Mouse (Mus musculus): ENCODE measurements at regions not wholly inside any gene's neighbourhood (a gene's known extent, or its start where the extent isn't known, plus 50 kb on each side); places are given as distances from the start of the nearest gene placed in this dataset.

DNA sequence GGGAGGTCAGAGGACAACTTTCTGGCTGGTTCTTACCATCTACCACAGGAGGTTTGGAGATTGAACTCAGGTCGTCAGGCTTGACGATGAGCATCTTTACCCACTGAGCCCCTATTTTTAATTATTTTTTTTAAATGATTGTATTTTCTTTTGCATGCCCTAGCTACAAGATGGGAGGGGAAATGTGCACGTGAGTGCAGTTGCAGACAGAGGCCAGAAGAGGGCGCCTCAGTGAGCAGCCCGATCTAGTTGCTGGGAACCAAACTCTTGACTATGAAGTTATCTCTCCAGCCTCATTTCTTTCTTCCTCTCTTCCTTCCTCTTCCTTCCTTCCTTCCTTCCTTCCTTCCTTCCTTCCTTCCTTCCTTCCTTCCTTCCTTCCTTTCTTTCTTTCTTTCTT, 537.3 kb upstream of the Adam5 start:
- no peaks in the 10 kb centered on the region for H3K36me3 ChIP-seq
- H3K4me2 ChIP-seq (replicated peaks), result no peak overlapping the region
- no peaks in the 10 kb centered on the region for H3K4me1 ChIP-seq (replicated peaks)
- 90% methylated on average over 5 of the region's 5 CpGs for WGBS
- ATAC-seq, result no peak
- no peak overlapping the region for H3K4me3 ChIP-seq (replicated peaks)
- no peak overlapping the region for H3K9ac ChIP-seq (replicated peaks)
- no peaks in the 10 kb centered on the region for H3K27me3 ChIP-seq
- H3K27ac ChIP-seq, result no peak overlapping the region
- no peaks in the 10 kb centered on the region for H3K9me3 ChIP-seq

DNA sequence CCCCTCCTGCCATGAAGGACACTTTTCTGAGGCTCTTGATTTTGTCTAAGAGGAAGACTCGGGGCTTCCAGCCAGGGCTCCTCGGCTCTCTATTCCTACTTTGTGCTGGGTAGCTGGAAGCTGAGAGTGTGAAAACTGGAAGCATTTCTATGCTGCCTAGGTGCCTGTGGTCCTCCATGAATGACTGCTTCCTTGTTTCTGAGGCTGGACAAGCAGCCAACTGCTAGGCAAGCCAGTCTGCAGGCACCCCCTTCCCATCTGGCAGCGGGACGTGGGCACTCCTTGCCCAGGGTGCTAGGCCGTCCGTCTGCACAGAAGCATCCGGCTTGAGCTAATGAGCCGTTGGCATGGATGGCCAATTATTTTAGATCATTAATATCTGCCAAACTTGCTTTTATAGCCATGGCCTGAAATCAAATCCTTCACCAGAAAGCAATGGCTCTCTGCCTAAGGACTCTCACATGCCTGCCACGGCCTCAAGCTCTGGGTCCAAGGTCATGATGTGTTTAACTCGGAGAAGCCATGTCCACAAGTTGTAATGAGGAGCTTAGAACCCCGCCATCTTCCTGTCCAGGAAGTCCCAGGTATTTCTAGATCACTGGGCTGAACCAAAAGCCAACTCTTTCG, 534.5 kb upstream of the Adam5 start:
- no peak for ATAC-seq
- Histone ChIP-seq H3K4me2 (replicated peaks) (no peak overlapping the region), H3K9ac (replicated peaks) (no peak overlapping the region), H3K4me1 (replicated peaks) (peaks cover 8% of the 10 kb centered on the region), H3K27me3 (peaks cover 12% of the 10 kb centered on the region), H3K27ac (no peak overlapping the region), H3K36me3 (no peaks in the 10 kb centered on the region), H3K9me3 (no peaks in the 10 kb centered on the region), H3K4me3 (replicated peaks) (no peak overlapping the region)
- 92% methylated on average over 12 of the region's 12 CpGs for WGBS

DNA sequence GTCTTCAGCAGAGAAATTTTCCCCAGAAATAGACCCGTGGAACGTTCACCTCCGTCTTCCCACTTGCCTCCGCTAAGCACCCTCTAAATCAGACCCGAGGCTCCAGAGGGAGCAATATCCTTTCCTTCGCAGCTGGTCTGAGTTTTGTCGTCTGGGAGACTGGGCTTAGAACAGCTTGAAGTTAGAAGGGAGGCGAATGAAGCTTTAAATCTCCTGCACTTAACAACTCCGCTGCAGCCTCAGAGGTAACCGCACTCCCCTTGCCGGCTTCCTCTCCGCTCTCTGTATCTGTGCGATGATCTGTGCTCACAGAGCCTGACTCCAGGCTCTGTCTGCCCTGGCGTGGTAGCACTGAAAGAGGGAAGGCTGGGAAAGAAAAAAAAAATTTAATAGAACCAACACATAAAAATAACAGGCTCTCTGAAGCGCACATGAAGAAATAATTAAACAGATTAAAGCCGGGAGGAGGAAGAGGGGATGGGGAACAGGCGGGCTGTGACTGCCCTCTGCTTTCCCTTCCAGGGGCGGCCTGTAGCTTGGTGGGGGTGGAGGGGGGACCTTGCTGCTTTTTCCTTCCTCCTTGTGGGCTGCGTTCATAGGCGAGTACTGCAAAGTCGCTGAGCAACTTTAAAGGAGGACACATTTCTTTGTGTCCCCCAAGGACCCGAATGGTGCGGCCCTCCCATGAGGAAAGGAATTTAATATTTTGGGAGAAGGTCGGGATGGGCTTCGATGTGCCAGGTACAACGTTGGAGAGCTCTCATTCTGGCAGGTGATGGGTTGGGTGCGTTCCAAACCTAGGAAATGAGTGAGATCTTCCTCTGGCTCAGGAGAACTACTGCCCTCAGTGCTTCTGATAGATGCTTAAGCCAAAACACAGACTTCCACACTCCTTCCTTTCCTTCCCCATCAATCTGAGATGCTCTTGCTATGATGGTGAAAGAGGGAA, 529.9 kb upstream of the Adam5 start:
- H3K27ac ChIP-seq, result no peak overlapping the region

DNA sequence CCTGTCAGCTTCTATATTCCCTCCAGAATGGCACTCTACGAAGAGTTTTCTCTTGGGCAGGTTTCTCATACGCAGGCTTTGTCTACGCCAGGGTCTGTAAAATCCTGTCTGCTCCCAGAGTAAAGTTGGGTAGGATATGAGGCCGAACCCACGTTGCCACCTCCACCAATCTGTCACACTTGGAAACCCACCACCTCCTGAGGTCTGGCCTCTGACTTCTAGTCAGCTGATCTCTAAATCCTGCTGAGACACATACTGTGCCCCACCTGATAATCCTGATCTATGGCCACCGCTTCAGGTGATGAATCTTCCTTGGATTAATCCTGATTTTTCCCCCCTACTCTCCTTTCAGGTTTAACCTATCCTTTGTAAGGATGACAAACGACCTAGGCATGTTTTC, 529.2 kb upstream of the Adam5 start:
- Histone ChIP-seq H3K4me3 (replicated peaks) (no peak overlapping the region; the same call in 1 of the 2 replicates), H3K9ac (replicated peaks) (peak overlapping the region; percentile 36; the same call in 1 of the 2 replicates), H3K27ac (no peak overlapping the region), H3K4me1 (replicated peaks) (peaks cover 11% of the 10 kb centered on the region), H3K9me3 (no peaks in the 10 kb centered on the region), H3K36me3 (no peaks in the 10 kb centered on the region), H3K4me2 (replicated peaks) (peak overlapping the region; percentile 45), H3K27me3 (peaks cover 25% of the 10 kb centered on the region)
- 44% methylated on average over 7 of the region's 7 CpGs for WGBS
- no peak for ATAC-seq

More for the DNA sequence above, 529.9 kb upstream of the Adam5 start:
- peak overlapping the region; percentile 45 for H3K4me2 ChIP-seq (replicated peaks)
- no peaks in the 10 kb centered on the region for H3K36me3 ChIP-seq
- peak overlapping the region; percentile 36 for H3K9ac ChIP-seq (replicated peaks)
- H3K4me3 ChIP-seq (replicated peaks), result peak overlapping the region; percentile 20
- ATAC-seq, result no peak
- H3K27me3 ChIP-seq, result peaks cover 25% of the 10 kb centered on the region
- H3K4me1 ChIP-seq (replicated peaks), result peaks cover 11% of the 10 kb centered on the region
- no peaks in the 10 kb centered on the region for H3K9me3 ChIP-seq
- 9% methylated on average over 27 of the region's 27 CpGs for WGBS

DNA sequence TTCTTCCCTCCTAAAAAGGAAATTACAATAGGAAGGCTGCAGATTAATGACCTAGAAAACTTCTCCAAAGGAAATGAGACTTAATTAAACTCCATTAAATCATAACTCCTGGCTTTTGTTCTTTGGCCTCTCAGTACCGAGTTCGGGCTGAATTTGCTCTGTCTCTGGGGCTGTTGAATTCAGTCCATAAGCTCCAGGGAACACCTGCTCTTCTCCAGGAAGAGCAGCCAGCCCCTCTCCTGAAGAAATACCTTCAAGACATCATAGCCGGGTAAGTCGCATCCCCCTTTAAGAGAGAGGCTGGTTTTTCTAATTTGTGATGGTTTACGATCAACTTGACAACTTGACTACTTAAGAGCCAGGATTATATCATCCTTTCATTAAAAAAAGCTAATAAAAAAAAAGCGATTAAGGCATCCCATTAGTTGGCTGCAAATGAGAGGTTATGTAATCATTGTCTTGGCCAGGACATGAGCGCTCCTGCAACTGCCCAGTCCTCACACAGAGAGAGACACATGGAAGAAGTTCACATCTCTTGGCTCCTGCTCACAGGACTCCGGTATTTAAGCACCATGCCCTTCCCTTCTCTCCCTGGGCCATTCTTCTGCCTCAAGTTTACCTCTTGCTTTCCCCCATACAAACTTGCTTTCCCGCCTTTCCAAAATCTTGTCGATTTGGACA, 524.0 kb upstream of the Adam5 start:
- H3K36me3 ChIP-seq, result no peaks in the 10 kb centered on the region
- ATAC-seq, result no peak
- WGBS, result 93% methylated on average over 10 of the region's 10 CpGs

DNA sequence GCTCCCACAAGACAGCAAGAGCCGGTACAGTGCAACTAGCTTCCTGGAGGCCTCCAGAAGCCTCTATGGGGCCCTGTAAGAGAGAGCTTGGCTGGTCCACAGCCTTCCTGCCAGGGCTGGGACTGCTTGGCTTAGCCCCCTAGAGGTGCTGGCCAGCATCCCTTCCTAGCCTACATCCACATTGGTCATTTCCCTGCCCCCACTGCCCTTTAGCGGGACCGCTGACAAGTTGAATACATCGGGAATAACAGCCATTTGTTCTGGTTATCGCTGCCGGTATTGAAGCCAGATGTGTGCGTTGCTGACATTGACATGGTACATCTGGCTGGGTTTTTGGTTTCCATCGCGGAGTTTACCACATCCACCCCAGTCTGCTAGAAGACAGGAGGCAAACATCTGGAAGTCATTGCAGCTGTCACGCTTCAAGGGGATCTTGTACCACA, 519.0 kb upstream of the Adam5 start:
- Histone ChIP-seq H3K9ac (replicated peaks) (no peak overlapping the region), H3K4me2 (replicated peaks) (no peak overlapping the region), H3K4me3 (replicated peaks) (no peak overlapping the region), H3K9me3 (no peaks in the 10 kb centered on the region), H3K27me3 (no peaks in the 10 kb centered on the region), H3K4me1 (replicated peaks) (no peaks in the 10 kb centered on the region), H3K36me3 (no peaks in the 10 kb centered on the region), H3K27ac (no peak overlapping the region)
- no peak for ATAC-seq
- WGBS, result 88% methylated on average over 10 of the region's 10 CpGs

More for the DNA sequence above, 524.0 kb upstream of the Adam5 start:
- no peak overlapping the region for H3K27ac ChIP-seq
- no peaks in the 10 kb centered on the region for H3K4me1 ChIP-seq (replicated peaks)
- H3K9me3 ChIP-seq, result no peaks in the 10 kb centered on the region
- no peak overlapping the region for H3K9ac ChIP-seq (replicated peaks)
- no peak overlapping the region for H3K4me3 ChIP-seq (replicated peaks)
- peaks cover 8% of the 10 kb centered on the region for H3K27me3 ChIP-seq
- H3K4me2 ChIP-seq (replicated peaks), result no peak overlapping the region

DNA sequence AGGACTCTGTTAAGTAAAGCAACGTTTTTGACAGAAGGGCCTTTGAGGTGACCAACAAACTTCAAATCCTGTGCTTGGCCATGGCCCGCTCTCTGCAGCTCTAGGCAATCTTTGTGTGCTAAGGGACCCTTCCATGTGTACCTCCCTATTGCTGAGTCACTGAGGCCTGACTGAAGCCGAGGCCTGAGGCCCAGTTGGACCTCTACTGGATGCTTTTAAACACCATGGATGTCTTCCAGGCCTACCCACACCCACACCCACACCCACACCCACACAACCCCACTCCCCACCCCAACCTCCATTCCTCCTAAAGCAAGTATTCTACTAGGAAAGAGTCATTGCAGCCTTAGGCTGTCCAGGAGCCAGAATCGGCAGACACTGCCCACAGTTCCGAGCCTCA, 518.3 kb upstream of the Adam5 start:
- Histone ChIP-seq H3K4me2 (replicated peaks) (no peak overlapping the region), H3K9ac (replicated peaks) (no peak overlapping the region), H3K4me1 (replicated peaks) (no peaks in the 10 kb centered on the region), H3K27me3 (no peaks in the 10 kb centered on the region), H3K4me3 (replicated peaks) (no peak overlapping the region), H3K36me3 (no peaks in the 10 kb centered on the region), H3K9me3 (no peaks in the 10 kb centered on the region), H3K27ac (no peak overlapping the region)
- 85% methylated on average over 5 of the region's 5 CpGs for WGBS
- no peak for ATAC-seq

DNA sequence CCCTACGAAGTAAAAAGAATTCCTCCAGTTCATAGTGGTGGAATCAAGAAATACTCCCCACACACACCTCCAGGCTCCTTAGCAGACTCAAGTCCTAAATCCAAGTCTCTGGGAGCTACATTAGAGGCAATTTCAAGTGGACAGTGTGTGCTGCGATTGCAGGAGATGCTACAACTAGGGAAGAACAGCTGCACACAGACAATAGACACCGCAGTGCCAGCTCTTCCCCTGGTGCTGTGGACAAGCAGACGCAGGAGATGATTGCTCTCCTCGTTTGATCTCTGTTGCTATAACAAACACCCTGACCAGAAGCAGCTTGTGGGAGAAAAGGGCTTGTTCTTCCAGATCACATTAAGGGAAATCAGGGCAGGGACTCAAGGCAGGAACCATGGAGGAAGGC, 517.1 kb upstream of the Adam5 start:
- H3K4me3 ChIP-seq (replicated peaks), result no peak overlapping the region
- no peaks in the 10 kb centered on the region for H3K27me3 ChIP-seq
- ATAC-seq, result no peak
- WGBS, result 70% methylated on average over 5 of the region's 5 CpGs
- H3K4me1 ChIP-seq (replicated peaks), result no peaks in the 10 kb centered on the region
- H3K9me3 ChIP-seq, result no peaks in the 10 kb centered on the region
- H3K9ac ChIP-seq (replicated peaks), result no peak overlapping the region
- no peak overlapping the region for H3K4me2 ChIP-seq (replicated peaks)
- H3K36me3 ChIP-seq, result no peaks in the 10 kb centered on the region
- no peak overlapping the region for H3K27ac ChIP-seq

DNA sequence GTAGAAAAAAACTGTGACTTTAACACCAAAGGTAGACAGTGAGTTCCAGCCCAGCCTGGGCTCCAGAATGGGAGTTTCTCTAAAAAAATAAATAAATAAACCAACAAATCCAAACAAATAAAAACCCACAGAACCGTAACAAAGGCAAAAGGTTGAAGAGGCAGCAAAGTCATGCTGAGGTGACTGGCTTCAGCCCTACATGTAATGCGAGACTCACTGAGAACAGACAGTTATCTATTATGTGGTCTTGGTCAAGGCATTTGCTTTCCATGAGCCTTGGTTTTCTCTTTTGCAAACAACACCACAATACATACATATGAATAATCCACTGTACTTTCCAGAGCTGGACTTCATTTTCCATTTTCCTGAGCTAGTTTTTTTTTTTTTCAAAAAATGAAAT, 516.6 kb upstream of the Adam5 start:
- H3K27ac ChIP-seq, result no peak overlapping the region
- H3K27me3 ChIP-seq, result no peaks in the 10 kb centered on the region
- H3K9ac ChIP-seq (replicated peaks), result no peak overlapping the region
- no peak for ATAC-seq
- H3K36me3 ChIP-seq, result no peaks in the 10 kb centered on the region
- H3K9me3 ChIP-seq, result no peaks in the 10 kb centered on the region
- no peaks in the 10 kb centered on the region for H3K4me1 ChIP-seq (replicated peaks)
- no peak overlapping the region for H3K4me3 ChIP-seq (replicated peaks)
- no peak overlapping the region for H3K4me2 ChIP-seq (replicated peaks)
- 87% methylated on average over 2 of the region's 2 CpGs for WGBS

DNA sequence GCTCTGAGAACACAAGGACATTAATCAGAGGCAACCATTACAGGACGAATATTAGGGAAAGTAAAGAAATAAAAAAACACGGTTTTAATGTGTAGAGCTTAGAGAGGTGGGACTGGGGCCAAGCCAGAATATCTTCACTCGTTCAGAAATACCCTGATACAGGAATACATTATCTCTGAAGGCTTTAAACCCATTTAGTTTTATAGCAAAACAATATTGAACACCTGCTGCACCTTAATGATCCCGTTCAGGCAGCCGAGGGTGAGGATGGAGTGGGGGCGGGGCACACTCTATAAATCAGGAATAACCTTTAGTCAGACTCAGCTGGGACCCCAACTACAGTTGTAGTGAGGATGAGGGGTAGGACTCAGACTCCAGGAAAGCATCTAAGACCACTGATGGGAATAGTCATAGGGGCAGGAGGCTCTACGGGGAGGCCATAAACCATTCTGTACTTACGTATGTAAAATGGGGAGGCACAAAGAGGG, 508.0 kb upstream of the Adam5 start:
- H3K9me3 ChIP-seq, result no peaks in the 10 kb centered on the region
- H3K4me3 ChIP-seq (replicated peaks), result no peak overlapping the region
- H3K27me3 ChIP-seq, result no peaks in the 10 kb centered on the region
- no peak overlapping the region for H3K9ac ChIP-seq (replicated peaks)
- no peak overlapping the region for H3K4me2 ChIP-seq (replicated peaks)
- no peaks in the 10 kb centered on the region for H3K36me3 ChIP-seq
- WGBS, result 81% methylated on average over 8 of the region's 8 CpGs
- H3K27ac ChIP-seq, result no peak overlapping the region
- no peak for ATAC-seq
- H3K4me1 ChIP-seq (replicated peaks), result no peaks in the 10 kb centered on the region

DNA sequence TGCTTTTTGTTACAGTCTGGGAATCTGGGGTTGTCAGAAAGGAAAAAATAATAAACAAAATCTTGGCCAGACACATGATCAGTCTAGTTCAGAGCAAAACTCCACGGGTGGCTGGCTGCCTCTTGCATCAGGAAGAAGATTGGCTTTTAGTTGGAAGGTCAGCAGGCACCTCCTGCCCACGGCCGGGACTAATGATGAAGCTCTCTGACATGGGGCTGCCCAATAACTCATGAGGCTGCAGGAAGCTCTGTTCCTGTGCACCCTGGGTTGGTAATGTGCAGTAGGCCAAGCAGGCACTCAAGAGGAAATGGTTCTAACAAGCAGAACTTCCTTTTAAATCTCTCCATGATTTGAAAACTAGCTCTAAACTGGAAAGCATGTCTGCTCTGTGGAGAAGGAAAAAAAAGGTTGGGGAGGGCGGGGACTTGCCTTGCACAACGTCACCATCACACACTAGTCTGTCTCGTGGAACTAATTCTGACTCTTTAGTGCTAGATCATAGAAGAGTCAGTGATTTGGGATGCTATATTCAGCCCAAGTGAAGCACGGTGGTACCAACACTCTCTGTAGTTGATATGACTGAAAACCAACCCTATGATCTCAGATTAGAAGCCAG, 507.1 kb upstream of the Adam5 start:
- no peaks in the 10 kb centered on the region for H3K4me1 ChIP-seq (replicated peaks)

More for the DNA sequence above, 507.1 kb upstream of the Adam5 start:
- Histone ChIP-seq H3K9me3 (no peaks in the 10 kb centered on the region), H3K27me3 (peaks cover 4% of the 10 kb centered on the region; the same call in 1 of the 2 replicates), H3K36me3 (no peaks in the 10 kb centered on the region), H3K4me3 (replicated peaks) (no peak overlapping the region), H3K4me2 (replicated peaks) (no peak overlapping the region), H3K27ac (no peak overlapping the region), H3K9ac (replicated peaks) (no peak overlapping the region)
- ATAC-seq, result no peak
- 73% methylated on average over 7 of the region's 7 CpGs for WGBS
